Mouse (Mus musculus): ENCODE measurements at regions not wholly inside any gene's neighbourhood (a gene's known extent, or its start where the extent isn't known, plus 50 kb on each side); places are given as distances from the start of the nearest gene placed in this dataset.

DNA sequence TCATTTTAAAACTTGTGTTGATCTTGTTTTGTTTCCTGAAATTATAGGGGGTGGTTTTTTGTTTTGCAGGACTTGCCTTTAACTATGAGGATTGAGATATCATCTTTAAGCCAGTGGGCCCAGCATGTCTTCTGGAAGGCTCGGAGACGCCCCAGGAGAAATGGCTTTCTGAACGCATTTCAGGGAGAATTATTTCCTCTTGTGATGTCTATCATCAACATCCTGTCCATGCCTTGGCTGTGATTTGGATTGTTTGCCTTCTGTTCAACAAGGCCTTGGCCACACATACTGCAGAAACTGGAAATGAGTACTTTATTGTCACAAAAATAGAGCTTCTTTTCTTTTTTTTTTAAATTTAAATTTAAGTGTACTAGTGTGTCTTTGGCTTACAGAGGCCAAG is 150.0 kb downstream of the Ktn1 start:
- TF ChIP-seq POLR2A (IDR thresholded peaks at IDR 0.05; ENCODE audit: borderline replicate concordance, insufficient read depth, low read length) (no peak), CTCF (IDR thresholded peaks at IDR 0.05; ENCODE audit: borderline replicate concordance, insufficient read depth, low read depth, low read length) (no peak)

All from cerebellum, adult 2 months (tissue).